Mouse (Mus musculus): ENCODE data around the gene Ptprm.

Gene Ptprm

GRCm38 (mm10) chr17:67140502-67140901 lies 213.8 kb downstream of the Ptprm start:
- in situ Hi-C loops (cut with MboI, MseI) = no loop called here

- in situ Hi-C loops (cut with MboI, MseI) = no loop called here
Observed at GRCm38 (mm10) chr17:67138981-67139380, 215.3 kb downstream of the Ptprm start.

GRCm38 (mm10) chr17:67136876-67137275 lies 217.4 kb downstream of the Ptprm start:
- in situ Hi-C loops (cut with MboI, MseI) = no loop called here

- in situ Hi-C loops (cut with MboI, MseI) = no loop called here
Observed at GRCm38 (mm10) chr17:67136421-67136820, 217.8 kb downstream of the Ptprm start.

- in situ Hi-C loops (cut with MboI, MseI) = no loop called here
Observed at GRCm38 (mm10) chr17:67134235-67134634, 220.0 kb downstream of the Ptprm start.

GRCm38 (mm10) chr17:67133440-67134103 lies 220.7 kb downstream of the Ptprm start:
- in situ Hi-C loops (cut with MboI, MseI) = no loop called here

- in situ Hi-C loops (cut with MboI, MseI) = no loop called here
Observed at GRCm38 (mm10) chr17:67133026-67133425, 221.2 kb downstream of the Ptprm start.

GRCm38 (mm10) chr17:67127530-67127929 lies 226.7 kb downstream of the Ptprm start:
- in situ Hi-C loops (cut with MboI, MseI) = no loop called here

GRCm38 (mm10) chr17:67125596-67125995 lies 228.7 kb downstream of the Ptprm start:
- in situ Hi-C loops (cut with MboI, MseI) = no loop called here

- in situ Hi-C loops (cut with MboI, MseI) = no loop called here
Observed at GRCm38 (mm10) chr17:67124294-67124693, 230.0 kb downstream of the Ptprm start.

GRCm38 (mm10) chr17:67123722-67124121 lies 230.5 kb downstream of the Ptprm start:
- in situ Hi-C loops (cut with MboI, MseI) = no loop called here

- in situ Hi-C loops (cut with MboI, MseI) = no loop called here
Observed at GRCm38 (mm10) chr17:67120863-67121262, 233.4 kb downstream of the Ptprm start.

GRCm38 (mm10) chr17:67118676-67119340 lies 235.4 kb downstream of the Ptprm start:
- in situ Hi-C loops (cut with MboI, MseI) = no loop called here

GRCm38 (mm10) chr17:67114842-67115241 lies 239.4 kb downstream of the Ptprm start:
- in situ Hi-C loops (cut with MboI, MseI) = no loop called here

GRCm38 (mm10) chr17:67112679-67113078 lies 241.6 kb downstream of the Ptprm start:
- in situ Hi-C loops (cut with MboI, MseI) = no loop called here

GRCm38 (mm10) chr17:67106176-67106575 lies 248.1 kb downstream of the Ptprm start:
- in situ Hi-C loops (cut with MboI, MseI) = no loop called here

GRCm38 (mm10) chr17:67102051-67102450 lies 252.2 kb downstream of the Ptprm start:
- in situ Hi-C loops (cut with MboI, MseI) = no loop called here

GRCm38 (mm10) chr17:67090997-67091396 lies 263.3 kb downstream of the Ptprm start:
- in situ Hi-C loops (cut with MboI, MseI) = no loop called here

GRCm38 (mm10) chr17:67090153-67090552 lies 264.1 kb downstream of the Ptprm start:
- in situ Hi-C loops (cut with MboI, MseI) = no loop called here

- in situ Hi-C loops (cut with MboI, MseI) = no loop called here
Observed at GRCm38 (mm10) chr17:67089611-67090010, 264.6 kb downstream of the Ptprm start.

GRCm38 (mm10) chr17:67087585-67087984 lies 266.7 kb downstream of the Ptprm start:
- in situ Hi-C loops (cut with MboI, MseI) = no loop called here

GRCm38 (mm10) chr17:67086811-67087210 lies 267.4 kb downstream of the Ptprm start:
- in situ Hi-C loops (cut with MboI, MseI) = no loop called here

GRCm38 (mm10) chr17:67084501-67084900 lies 269.8 kb downstream of the Ptprm start:
- in situ Hi-C loops (cut with MboI, MseI) = no loop called here

Data from T-helper 2 cell (primary cell).